Mouse (Mus musculus) MEL (cell line): ENCODE results near the gene Siglecf. TPM values are rescaled to one million over a fixed set of nuclear protein-coding genes. Genes with fewer than 3 reads are reported as not detected.

ENCODE experiments used
- DNase-seq: peaks from one replicate; pipeline ENCODE4 v3.0.0; 2011; ENCODE audit warnings: low read depth, low spot score
- H3K27ac ChIP-seq: 2 replicates; pipeline ENCODE4 v1.5.1; 2012; ENCODE audit warnings: low read depth, mild to moderate bottlenecking, control low read depth, low read length, moderate library complexity; ENCODE audit not compliant: control insufficient read depth
- H3K27me3 ChIP-seq, 2 experiments: fragments of 150-350 bp in 1 of 2; sonication (generic) in 1 of 2; 2 replicates each; pipeline ENCODE4 v1.6.1; 2012; ENCODE audit warnings: low read length in 2 of 2, mild to moderate bottlenecking in 2 of 2, improper control_type of control experiment in 1 of 2, moderate library complexity in 1 of 2; ENCODE audit not compliant: insufficient read depth in 2 of 2, control insufficient read depth in 1 of 2
- H3K36me3 ChIP-seq, 2 experiments: 2 replicates each; pipeline ENCODE4 v1.6.1; 2012 to 2014; ENCODE audit warnings: low read length in 2 of 2, improper control_type of control experiment in 1 of 2, inconsistent platforms in 1 of 2, mild to moderate bottlenecking in 1 of 2; ENCODE audit not compliant: insufficient read depth in 2 of 2, control insufficient read depth in 1 of 2
- H3K4me1 ChIP-seq, 2 experiments: fragments of 150-350 bp in 1 of 2; sonication (generic) in 1 of 2; 2 replicates each; pipeline ENCODE4 v1.6.1; 2012; ENCODE audit warnings: low read length in 2 of 2, improper control_type of control experiment in 1 of 2, mild to moderate bottlenecking in 1 of 2; ENCODE audit not compliant: insufficient read depth in 2 of 2, control insufficient read depth in 1 of 2
- H3K4me3 ChIP-seq, 2 experiments: fragments of 150-350 bp in 1 of 2; sonication (generic) in 1 of 2; 2 replicates each; pipeline ENCODE4 v1.5.1; 2012; ENCODE audit warnings: low read depth in 2 of 2, low read length in 2 of 2, mild to moderate bottlenecking in 2 of 2, moderate library complexity in 2 of 2, control low read depth in 1 of 2, improper control_type of control experiment in 1 of 2; ENCODE audit not compliant: control insufficient read depth in 1 of 2, insufficient read depth in 1 of 2
- H3K79me2 ChIP-seq: 2 replicates; pipeline ENCODE4 v1.6.1; 2012; ENCODE audit warnings: mild to moderate bottlenecking, low read length, moderate library complexity; ENCODE audit not compliant: control insufficient read depth, poor library complexity, insufficient read depth
- H3K9ac ChIP-seq: 2 replicates; pipeline ENCODE4 v1.6.1; 2012; ENCODE audit warnings: low read depth, mild to moderate bottlenecking, control low read depth, low read length, moderate library complexity; ENCODE audit not compliant: control insufficient read depth, poor library complexity, severe bottlenecking
- H3K9me3 ChIP-seq: fragments of 150-350 bp; sonication (generic); replicated peaks from 2 replicates; pipeline ENCODE4 v1.6.1; 2012; ENCODE audit warnings: mild to moderate bottlenecking, low read length, improper control_type of control experiment, moderate library complexity; ENCODE audit not compliant: insufficient read depth
- BHLHE40 ChIP-seq: IDR thresholded peaks from 2 replicates; pipeline ENCODE4 v1.6.1; 2012; ENCODE audit warnings: low read depth, mild to moderate bottlenecking, inconsistent platforms, low read length, improper control_type of control experiment, borderline replicate concordance
- CHD1 ChIP-seq: IDR thresholded peaks from 2 replicates; pipeline ENCODE4 v1.6.1; 2012; ENCODE audit warnings: low read depth, mild to moderate bottlenecking, inconsistent platforms, low read length, improper control_type of control experiment
- CHD2 ChIP-seq: IDR thresholded peaks from 2 replicates; pipeline ENCODE4 v1.6.1; 2011; ENCODE audit warnings: low read length, improper control_type of control experiment
- CTCF ChIP-seq, 3 experiments: IDR thresholded peaks in 2 of 3; conservative IDR thresholded peaks in 1 of 3; 2 replicates each; pipeline ENCODE4 v1.5.1; 2011 to 2012; ENCODE audit warnings: low read length in 3 of 3, low read depth in 2 of 3, mild to moderate bottlenecking in 2 of 3, improper control_type of control experiment in 1 of 3, inconsistent platforms in 1 of 3, mixed read lengths in 1 of 3, moderate library complexity in 1 of 3; ENCODE audit not compliant: control insufficient read depth in 1 of 3, insufficient read depth in 1 of 3, poor library complexity in 1 of 3, severe bottlenecking in 1 of 3
- E2F4 ChIP-seq: IDR thresholded peaks from 2 replicates; pipeline ENCODE4 v1.6.1; 2011; ENCODE audit warnings: low read depth, low read length, improper control_type of control experiment, borderline replicate concordance
- EP300 ChIP-seq, 2 experiments: IDR thresholded peaks; 2 replicates each; pipeline ENCODE4 v1.6.1; 2011; ENCODE audit warnings: improper control_type of control experiment in 2 of 2, low read length in 2 of 2, low read depth in 1 of 2, mild to moderate bottlenecking in 1 of 2
- GABPA ChIP-seq: IDR thresholded peaks from 2 replicates; pipeline ENCODE4 v1.6.1; 2012; ENCODE audit warnings: low read depth, mild to moderate bottlenecking, inconsistent platforms, low read length, improper control_type of control experiment, moderate library complexity
- GATA1 ChIP-seq: IDR thresholded peaks from 2 replicates; pipeline ENCODE4 v1.6.1; 2011; ENCODE audit warnings: low read depth, low read length, improper control_type of control experiment
- HCFC1 ChIP-seq: IDR thresholded peaks from 2 replicates; pipeline ENCODE4 v1.6.1; 2012; ENCODE audit warnings: low read depth, mild to moderate bottlenecking, inconsistent platforms, low read length, improper control_type of control experiment, moderate library complexity
- KAT2A ChIP-seq: conservative IDR thresholded peaks from 2 replicates; pipeline ENCODE4 v1.6.1; 2012; ENCODE audit warnings: low read depth, low read length, improper control_type of control experiment, inconsistent platforms
- MAFK ChIP-seq: IDR thresholded peaks from 2 replicates; pipeline ENCODE4 v1.6.1; 2011; ENCODE audit warnings: low read depth, mild to moderate bottlenecking, low read length, improper control_type of control experiment, borderline replicate concordance
- MAX ChIP-seq: IDR thresholded peaks from 2 replicates; pipeline ENCODE4 v1.6.1; 2011; ENCODE audit warnings: low read length, improper control_type of control experiment
- MAZ ChIP-seq: IDR thresholded peaks from 2 replicates; pipeline ENCODE4 v1.6.1; 2012; ENCODE audit warnings: low read depth, mild to moderate bottlenecking, inconsistent platforms, low read length, improper control_type of control experiment
- MEF2A ChIP-seq: IDR thresholded peaks from 2 replicates; pipeline ENCODE4 v1.6.1; 2014; ENCODE audit warnings: low read depth, mild to moderate bottlenecking, inconsistent platforms, low read length, improper control_type of control experiment; ENCODE audit not compliant: poor library complexity, insufficient replicate concordance, severe bottlenecking; ENCODE audit errors: extremely low read depth
- MXI1 ChIP-seq: IDR thresholded peaks from 2 replicates; pipeline ENCODE4 v1.6.1; 2011; ENCODE audit warnings: mild to moderate bottlenecking, low read depth, low read length, improper control_type of control experiment
- MYC ChIP-seq: IDR thresholded peaks from 2 replicates; pipeline ENCODE4 v1.6.1; 2011; ENCODE audit warnings: low read depth, mild to moderate bottlenecking, low read length, improper control_type of control experiment, moderate library complexity
- NRF1 ChIP-seq: IDR thresholded peaks from 2 replicates; pipeline ENCODE4 v1.6.1; 2014; ENCODE audit warnings: low read depth, mild to moderate bottlenecking, inconsistent platforms, low read length, improper control_type of control experiment, moderate library complexity; ENCODE audit not compliant: poor library complexity, insufficient read depth, severe bottlenecking
- POLR2AphosphoS2 ChIP-seq: IDR thresholded peaks from 2 replicates; pipeline ENCODE4 v1.6.1; 2011; ENCODE audit warnings: low read length, improper control_type of control experiment
- POLR2AphosphoS5 ChIP-seq: IDR thresholded peaks from 2 replicates; pipeline ENCODE4 v1.6.1; 2012; ENCODE audit warnings: low read depth, borderline replicate concordance, mild to moderate bottlenecking, inconsistent platforms, low read length, moderate library complexity, mixed read lengths
- RAD21 ChIP-seq: IDR thresholded peaks from 2 replicates; pipeline ENCODE4 v1.6.1; 2011; ENCODE audit warnings: mild to moderate bottlenecking, low read depth, low read length, improper control_type of control experiment
- RCOR1 ChIP-seq: IDR thresholded peaks from 2 replicates; pipeline ENCODE4 v1.6.1; 2012; ENCODE audit warnings: low read depth, mild to moderate bottlenecking, inconsistent platforms, low read length, improper control_type of control experiment
- SMC3 ChIP-seq: IDR thresholded peaks from 2 replicates; pipeline ENCODE4 v1.6.1; 2011; ENCODE audit warnings: low read depth, low read length, improper control_type of control experiment
- TBP ChIP-seq: IDR thresholded peaks from 2 replicates; pipeline ENCODE4 v1.8.0; 2011; ENCODE audit warnings: low read depth, low read length, improper control_type of control experiment
- UBTF ChIP-seq: IDR thresholded peaks from 2 replicates; pipeline ENCODE4 v1.6.1; 2012; ENCODE audit warnings: low read depth, mild to moderate bottlenecking, inconsistent platforms, low read length, improper control_type of control experiment, moderate library complexity, borderline replicate concordance; ENCODE audit not compliant: insufficient read depth
- USF1 ChIP-seq: IDR thresholded peaks from 2 replicates; pipeline ENCODE4 v1.6.1; 2014; ENCODE audit warnings: low read depth, mild to moderate bottlenecking, inconsistent platforms, low read length, improper control_type of control experiment, moderate library complexity
- ZC3H11A ChIP-seq: IDR thresholded peaks from 2 replicates; pipeline ENCODE4 v1.6.1; 2012; ENCODE audit warnings: low read depth, mild to moderate bottlenecking, inconsistent platforms, low read length, improper control_type of control experiment
- ZMIZ1 ChIP-seq: IDR thresholded peaks from 2 replicates; pipeline ENCODE4 v1.6.1; 2012; ENCODE audit warnings: low read depth, mild to moderate bottlenecking, inconsistent platforms, low read length, improper control_type of control experiment, moderate library complexity
- ZNF384 ChIP-seq: IDR thresholded peaks from 2 replicates; pipeline ENCODE4 v1.6.1; 2012; ENCODE audit warnings: low read depth, mild to moderate bottlenecking, inconsistent platforms, low read length, improper control_type of control experiment
- polyA plus RNA-seq, 2 experiments: library from polyadenylated mRNA; stranded (reverse) in 1 of 2; unstranded in 1 of 2; fragments of >175 nt in 1 of 2; fragments of >200 nt in 1 of 2; gene quantifications; 2 replicates each; pipeline versions ENCODE4 v1.2.1 to v1.2.4; 2012; ENCODE audit warnings: low replicate concordance in 2 of 2, low read depth in 1 of 2; ENCODE audit not compliant: insufficient read length in 2 of 2, insufficient read depth in 1 of 2, missing spikeins in 1 of 2
- total RNA-seq: library from RNA; depleted of rRNA; stranded (reverse); fragments of 300-350 nt; gene quantifications from 2 replicates; pipeline ENCODE4 v1.2.3, GENCODE M21; 2012

The Siglecf gene
- total and polyA plus RNA-seq, 3 experiments: 22.6 to 26.7 TPM; not detected in 1

DNA sequence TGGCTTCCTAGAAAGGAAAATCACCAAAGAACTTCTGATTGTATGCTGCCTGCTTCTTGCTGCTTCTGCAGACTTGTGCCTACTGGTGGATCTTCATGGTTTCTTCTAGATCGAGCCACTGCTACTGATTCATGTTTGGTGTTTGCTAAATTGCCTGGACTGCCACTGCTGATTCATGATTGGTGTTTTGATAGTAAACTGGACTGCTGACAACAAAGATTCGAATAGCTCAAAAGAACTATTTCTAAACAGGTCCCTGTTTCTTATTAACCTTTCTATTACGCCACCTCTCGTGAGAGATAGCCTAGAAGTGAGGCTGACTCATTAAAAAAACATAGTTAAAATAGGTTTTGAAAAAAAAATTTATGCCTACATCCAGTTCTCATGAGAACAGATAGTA lies 10.9 kb downstream of the Siglecf start:
- H3K9me3 ChIP-seq: no peaks in the 10 kb centered on the region
- no peak overlapping the region for H3K4me3 ChIP-seq
- H3K4me1 ChIP-seq: no peaks in the 10 kb centered on the region
- no peak overlapping the region for H3K9ac ChIP-seq
- H3K36me3 ChIP-seq: no peaks in the 10 kb centered on the region
- no peak for TF ChIP-seq MAZ
- no peak for TF ChIP-seq E2F4
- no peak for TF ChIP-seq MXI1
- TF ChIP-seq MYC: no peak
- TF ChIP-seq USF1: no peak
- no peak for TF ChIP-seq ZNF384
- TF ChIP-seq EP300 (IDR thresholded peaks at IDR 0.05; ENCODE audit: low read depth in 1 of 2, low read length in 2 of 2): no peak
- TF ChIP-seq POLR2AphosphoS5: no peak
- TF ChIP-seq GABPA: no peak
- TF ChIP-seq KAT2A: no peak
- no peak for TF ChIP-seq CTCF (IDR thresholded peaks at IDR 0.05 in 2 of 3, conservative IDR thresholded peaks at IDR 0.05 in 1 of 3; ENCODE audit: control insufficient read depth in 1 of 3, insufficient read depth in 1 of 3, low read depth in 2 of 3, low read length in 3 of 3, poor library complexity in 1 of 3, severe bottlenecking in 1 of 3)
- TF ChIP-seq CHD1: no peak
- no peak for TF ChIP-seq HCFC1
- TF ChIP-seq ZMIZ1: no peak
- TF ChIP-seq RCOR1: no peak
- TF ChIP-seq UBTF: no peak
- TF ChIP-seq NRF1: no peak
- TF ChIP-seq MAFK: no peak
- TF ChIP-seq, all 39 proteins: peak for 0
- Histone ChIP-seq H3K27ac (no peak overlapping the region), H3K79me2 (no peaks in the 10 kb centered on the region), H3K27me3 (no peaks in the 10 kb centered on the region)
- DNase-seq: no peak

- H3K79me2 ChIP-seq: no peaks in the 10 kb centered on the region
- no peak overlapping the region for H3K4me3 ChIP-seq
- no peak overlapping the region for H3K27ac ChIP-seq
- H3K27me3 ChIP-seq: no peaks in the 10 kb centered on the region
- H3K9me3 ChIP-seq: no peaks in the 10 kb centered on the region
- peak; percentile 72 for DNase-seq
- peak; percentile 79 for TF ChIP-seq RAD21
- no peak for TF ChIP-seq MEF2A
- no peak for TF ChIP-seq NRF1
- no peak for TF ChIP-seq EP300 (IDR thresholded peaks at IDR 0.05; ENCODE audit: low read depth in 1 of 2, low read length in 2 of 2)
- TF ChIP-seq GATA1: no peak
- TF ChIP-seq KAT2A: no peak
- TF ChIP-seq SMC3: peak; percentile 87
- no peak for TF ChIP-seq TBP
- TF ChIP-seq USF1: no peak
- TF ChIP-seq BHLHE40: no peak
- peak; percentile 36; the same call in 1 of the 2 replicates for TF ChIP-seq MYC
- no peak for TF ChIP-seq GABPA
- no peak for TF ChIP-seq POLR2AphosphoS2
- peak; percentile 51 to 84 (median 67) for TF ChIP-seq CTCF (IDR thresholded peaks at IDR 0.05 in 2 of 3, conservative IDR thresholded peaks at IDR 0.05 in 1 of 3; ENCODE audit: control insufficient read depth in 1 of 3, insufficient read depth in 1 of 3, low read depth in 2 of 3, low read length in 3 of 3, poor library complexity in 1 of 3, severe bottlenecking in 1 of 3)
- no peak for TF ChIP-seq CHD2
- TF ChIP-seq MAX: no peak
- peak; percentile 76 for TF ChIP-seq ZC3H11A
- no peaks in the 10 kb centered on the region for H3K36me3 ChIP-seq
- H3K9ac ChIP-seq: no peak overlapping the region
- H3K4me1 ChIP-seq: no peaks in the 10 kb centered on the region
Observed at GRCm38 (mm10) chr7:43378226-43378625, 27.1 kb downstream of the Siglecf start.
